Mouse (Mus musculus) brown adipose tissue, adult 24 weeks (tissue): ENCODE results near the gene Pabpc4. TPM values are rescaled to one million over a fixed set of nuclear protein-coding genes. Genes with fewer than 3 reads are reported as not detected.

Experiments
- H3K27ac ChIP-seq: fragments of 200-500 bp; replicated peaks from 2 replicates; pipeline ENCODE4 v1.5.1; 2012; ENCODE audit warnings: low read depth, mild to moderate bottlenecking, low read length
- H3K4me1 ChIP-seq: fragments of 200-500 bp; 2 replicates; pipeline ENCODE4 v1.6.1; 2012; ENCODE audit warnings: low read length, mixed read lengths; ENCODE audit not compliant: control insufficient read depth, insufficient read depth, insufficient read length
- H3K4me3 ChIP-seq: fragments of 200-500 bp; 2 replicates; pipeline ENCODE4 v1.5.1; 2012; ENCODE audit warnings: low read depth, mild to moderate bottlenecking, low read length, moderate library complexity; ENCODE audit not compliant: insufficient read depth
- polyA plus RNA-seq: library from polyadenylated mRNA; stranded (reverse); fragments of >200 nt; gene quantifications from 2 replicates; pipeline ENCODE4 v1.2.4, GENCODE M21; 2012; ENCODE audit not compliant: missing spikeins, insufficient read depth, insufficient read length

Pabpc4 gene
- polyA plus RNA-seq, 1 experiment = 52.1 TPM

- Histone ChIP-seq H3K4me1 (no peaks in the 10 kb centered on the region), H3K4me3 (no peak overlapping the region), H3K27ac (no peak overlapping the region)
Observed at GRCm38 (mm10) chr4:123335796-123336585, 73.8 kb downstream of the Pabpc4 start.

GRCm38 (mm10) chr4:123337693-123338092 is 75.5 kb downstream of the Pabpc4 start:
- Histone ChIP-seq H3K4me3 (no peak overlapping the region), H3K4me1 (no peaks in the 10 kb centered on the region), H3K27ac (no peak overlapping the region)

DNA sequence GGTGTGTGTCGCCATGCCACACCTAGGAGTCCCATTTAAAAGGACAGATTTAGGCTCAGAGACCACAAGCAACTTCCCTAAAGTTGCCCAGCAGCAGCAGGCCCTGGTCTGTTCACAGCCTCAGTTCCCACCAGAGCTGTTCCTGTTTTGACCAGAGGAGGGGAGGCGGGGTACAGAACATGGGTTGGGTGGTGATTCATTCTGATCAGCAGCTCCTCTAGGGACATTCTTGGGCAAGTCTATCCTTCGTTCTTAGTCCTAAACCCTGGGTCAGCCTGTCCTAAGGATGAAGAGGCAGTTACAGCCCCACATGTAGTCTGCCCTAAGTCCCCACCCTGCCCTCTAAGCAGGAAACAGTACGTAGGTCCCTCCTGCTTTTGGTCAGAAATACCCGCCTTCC is 78.1 kb downstream of the Pabpc4 start:
- no peaks in the 10 kb centered on the region for H3K4me1 ChIP-seq
- H3K27ac ChIP-seq = no peak overlapping the region
- H3K4me3 ChIP-seq = no peak overlapping the region

DNA sequence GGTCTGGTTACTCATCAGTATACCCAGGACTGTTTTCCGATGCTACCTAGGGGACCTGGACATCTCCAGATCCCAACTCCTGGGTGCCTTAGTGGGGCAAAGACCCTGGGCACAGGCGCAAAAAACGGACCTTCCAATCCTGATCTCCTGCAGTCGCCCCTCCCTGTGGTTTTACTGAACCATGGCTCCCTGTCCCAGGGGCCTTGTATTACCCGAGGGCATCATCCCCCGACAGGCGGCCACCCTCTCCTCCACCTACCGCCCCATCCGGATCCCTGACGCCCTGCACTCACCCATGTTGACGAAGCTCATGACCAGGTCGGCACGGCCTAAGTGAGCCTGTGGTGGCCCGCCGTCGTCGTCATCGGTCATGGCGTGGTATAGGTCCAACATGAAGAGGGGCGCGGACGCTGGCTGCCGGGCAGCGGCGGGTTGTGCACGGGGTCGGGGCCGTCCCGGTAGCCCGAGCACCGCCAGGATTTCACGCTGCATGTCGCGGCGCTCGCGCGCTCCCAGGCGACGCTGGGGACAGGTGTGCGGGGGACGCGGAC is 80.0 kb downstream of the Pabpc4 start:
- H3K4me1 ChIP-seq = no peaks in the 10 kb centered on the region
- peak overlapping the region; percentile 56 for H3K4me3 ChIP-seq
- no peak overlapping the region for H3K27ac ChIP-seq

DNA sequence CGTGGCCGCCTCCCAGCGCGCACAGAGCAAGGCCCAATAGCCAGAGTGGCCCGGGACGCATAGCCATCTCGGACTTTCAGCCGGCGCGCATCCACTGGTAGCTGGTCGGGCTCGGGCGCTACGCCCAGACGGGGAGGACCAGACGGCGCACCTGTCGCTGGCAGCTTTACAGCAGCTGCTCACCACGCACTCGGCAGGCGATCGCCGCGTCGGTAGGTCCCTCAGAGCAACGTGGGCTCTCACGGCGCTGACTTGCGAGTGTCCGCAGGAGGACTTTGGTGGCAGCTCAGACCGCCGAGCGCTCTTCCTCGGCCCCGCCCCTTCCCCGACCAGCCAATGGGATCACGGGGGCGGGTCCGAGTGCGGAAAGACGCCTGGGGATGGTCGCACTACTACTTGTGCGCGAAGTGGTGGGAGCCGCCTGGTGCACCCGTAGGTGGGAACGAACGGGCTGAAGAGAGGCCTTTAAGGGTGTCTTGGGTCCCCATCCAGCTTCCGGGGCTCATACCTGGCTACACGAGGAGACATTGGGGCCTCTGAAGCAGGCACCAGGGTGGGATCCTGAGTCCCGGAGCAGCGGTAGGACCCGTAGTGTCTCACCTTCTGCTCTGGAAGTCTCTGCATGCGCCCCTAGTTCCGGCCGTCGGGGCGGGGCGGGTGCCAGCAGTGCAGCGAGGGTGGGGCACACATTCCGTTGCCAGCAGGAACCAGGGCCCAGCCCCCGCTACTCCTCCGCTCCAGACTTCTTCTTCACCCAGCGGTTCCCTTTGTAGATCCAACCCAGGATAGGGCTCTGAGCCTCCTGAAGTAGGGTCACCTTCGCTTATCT is 80.7 kb downstream of the Pabpc4 start, which contains the start of gene Bmp8a:
TSS of gene Bmp8a (minus strand) at position 611 of the 829 bp plus-strand sequence.
- Histone ChIP-seq H3K4me3 (peak within 1 kb of the TSS; percentile 56), H3K4me1 (no peaks in the 10 kb centered on the region), H3K27ac (no peak within 1 kb of the TSS)

DNA sequence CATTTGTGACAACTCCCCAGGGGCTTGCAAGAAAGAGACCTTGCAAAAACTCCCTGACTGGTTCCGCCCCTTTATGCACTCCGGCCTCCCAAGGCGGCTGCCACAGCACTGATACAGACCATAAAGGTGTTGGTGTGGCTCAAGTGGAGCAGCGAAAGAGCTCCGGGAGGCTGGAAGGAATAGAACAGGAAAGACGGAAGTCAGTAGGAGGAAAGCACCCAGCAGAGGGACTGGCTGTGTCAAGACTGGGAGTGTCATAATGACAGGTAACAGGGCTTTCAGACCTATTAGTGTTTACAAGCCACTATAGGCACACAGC is 81.3 kb downstream of the Pabpc4 start:
- H3K4me1 ChIP-seq = no peaks in the 10 kb centered on the region
- peak overlapping the region; percentile 56; the same call in 1 of the 2 replicates for H3K4me3 ChIP-seq
- no peak overlapping the region for H3K27ac ChIP-seq

Other genes with a start within 250 kb of the Pabpc4 start
- 13.4 and 20.8 TPM in 2 replicates for gene Trit1, start 245.8 kb upstream of the Pabpc4 start, polyA plus RNA-seq
- gene Bmp8b, start 157.2 kb upstream of the Pabpc4 start, polyA plus RNA-seq = 0.50 and 0.59 TPM in 2 replicates
- not detected in 2 replicates for gene Oxct2b, start 146.1 kb upstream of the Pabpc4 start, polyA plus RNA-seq
- gene Ppie, start 122.4 kb upstream of the Pabpc4 start, polyA plus RNA-seq = 20.4 and 23.5 TPM in 2 replicates
- 0.83 and 2.0 TPM in 2 replicates for gene Hpcal4, start 79.1 kb upstream of the Pabpc4 start, polyA plus RNA-seq
- gene Nt5c1a, start 60.8 kb upstream of the Pabpc4 start, polyA plus RNA-seq = not detected in 2 replicates
- 8.3 and 8.9 TPM in 2 replicates for gene Heyl, start 28.8 kb upstream of the Pabpc4 start, polyA plus RNA-seq
- gene Oxct2a, start 61.3 kb downstream of the Pabpc4 start, polyA plus RNA-seq = not detected in 2 replicates
- not detected in 2 replicates for gene Bmp8a, start 80.9 kb downstream of the Pabpc4 start, polyA plus RNA-seq